Mouse (Mus musculus) small intestine, adult 2 months (tissue): ENCODE data around the gene Bbs9. TPM values are rescaled to one million over a fixed set of nuclear protein-coding genes. Genes with fewer than 3 reads are reported as not detected.

Experiments used
- H3K27ac ChIP-seq: fragments of 200-500 bp; 2 replicates; pipeline ENCODE4 v1.5.1; 2012; ENCODE audit warnings: low read depth, low read length, control low read depth, inconsistent platforms; ENCODE audit not compliant: insufficient read depth
- H3K27me3 ChIP-seq: fragments of 200-500 bp; 2 replicates; pipeline ENCODE4 v1.6.1; 2012; ENCODE audit warnings: mild to moderate bottlenecking, moderate library complexity, low read length, inconsistent platforms; ENCODE audit not compliant: control insufficient read depth, insufficient read depth
- H3K36me3 ChIP-seq: fragments of 200-500 bp; 2 replicates; pipeline ENCODE4 v1.6.1; 2012; ENCODE audit warnings: mild to moderate bottlenecking, low read length, control low read depth, inconsistent platforms; ENCODE audit not compliant: control insufficient read depth, insufficient read depth
- H3K4me1 ChIP-seq: fragments of 200-500 bp; 2 replicates; pipeline ENCODE4 v1.6.1; 2012; ENCODE audit warnings: low read length, inconsistent platforms, mixed read lengths; ENCODE audit not compliant: control insufficient read depth, insufficient read depth, insufficient read length
- H3K4me3 ChIP-seq: fragments of 200-500 bp; 2 replicates; pipeline ENCODE4 v1.5.1; 2012; ENCODE audit warnings: low read depth, mild to moderate bottlenecking, control low read depth, inconsistent platforms, low read length, moderate library complexity
- CTCF ChIP-seq: fragments of 200-500 bp; IDR thresholded peaks from 2 replicates; pipeline ENCODE4 v1.5.1; 2012; ENCODE audit warnings: low read depth, mild to moderate bottlenecking, control low read depth, inconsistent platforms, low read length, moderate library complexity, mixed read lengths; ENCODE audit not compliant: insufficient replicate concordance, insufficient read length; ENCODE audit errors: extremely low read depth
- POLR2A ChIP-seq: fragments of 200-500 bp; IDR thresholded peaks from 2 replicates; pipeline ENCODE4 v1.6.1; 2012; ENCODE audit warnings: low read depth, mild to moderate bottlenecking, control low read depth, inconsistent platforms, low read length, moderate library complexity
- polyA plus RNA-seq: library from polyadenylated mRNA; depleted of rRNA; stranded (reverse); fragments of >200 nt; gene quantifications from 2 replicates; pipeline ENCODE4 v1.2.3, GENCODE M21; 2012; rRNA removed

Gene Bbs9
- polyA plus RNA-seq, 1 experiment, result 5.4 TPM

- TF ChIP-seq CTCF, result no peak
- TF ChIP-seq POLR2A, result no peak
- H3K4me3 ChIP-seq, result no peak overlapping the region
- no peaks in the 10 kb centered on the region for H3K36me3 ChIP-seq
Measured at GRCm38 (mm10) chr9:22935645-22936044, 460.1 kb downstream of the Bbs9 start.

More at GRCm38 (mm10) chr9:22935645-22936044, 460.1 kb downstream of the Bbs9 start:
- Histone ChIP-seq H3K4me1 (no peaks in the 10 kb centered on the region), H3K27me3 (no peaks in the 10 kb centered on the region), H3K27ac (no peak overlapping the region)

Other genes with a start within 250 kb of the Bbs9 start
- 0.13 and 0.16 TPM in 2 replicates for gene Zfp599, start 215.8 kb upstream of the Bbs9 start, polyA plus RNA-seq
- 1.7 and 2.6 TPM in 2 replicates for gene Zfp810, start 168.1 kb upstream of the Bbs9 start, polyA plus RNA-seq
- 0.99 and 1.3 TPM in 2 replicates for gene Anln, start 86.5 kb upstream of the Bbs9 start, polyA plus RNA-seq
- gene 9530077C05Rik, start 64.2 kb upstream of the Bbs9 start, polyA plus RNA-seq, result 0.20 and 0.23 TPM in 2 replicates
- gene Gm17545, start 21.4 kb upstream of the Bbs9 start, polyA plus RNA-seq, result not detected in 2 replicates
- 36.9 and 106 TPM in 2 replicates for gene Rp9, start 6.0 kb upstream of the Bbs9 start, polyA plus RNA-seq